Mouse (Mus musculus) MEL (cell line): Measurements from ENCODE around the gene Polr2c.
"Not testable (repeated sequence)": the region's sequence is repeated elsewhere in the genome, so short reads cannot be mapped to it uniquely, and the experiment has no call there.

ENCODE experiments used
- CTCF ChIP-seq, 3 experiments: IDR thresholded peaks in 2 of 3; conservative IDR thresholded peaks in 1 of 3; 2 replicates each; pipeline ENCODE4 v1.5.1; 2011 to 2012; ENCODE audit warnings: low read length in 3 of 3, low read depth in 2 of 3, mild to moderate bottlenecking in 2 of 3, improper control_type of control experiment in 1 of 3, inconsistent platforms in 1 of 3, mixed read lengths in 1 of 3, moderate library complexity in 1 of 3; ENCODE audit not compliant: control insufficient read depth in 1 of 3, insufficient read depth in 1 of 3, poor library complexity in 1 of 3, severe bottlenecking in 1 of 3
- RAD21 ChIP-seq: IDR thresholded peaks from 2 replicates; pipeline ENCODE4 v1.6.1; 2011; ENCODE audit warnings: mild to moderate bottlenecking, low read depth, low read length, improper control_type of control experiment

GRCm38 (mm10) chr8:94835751-94836150 lies 21.5 kb upstream of the Polr2c start:
- TF ChIP-seq CTCF (IDR thresholded peaks at IDR 0.05 in 2 of 3, conservative IDR thresholded peaks at IDR 0.05 in 1 of 3; ENCODE audit: control insufficient read depth in 1 of 3, insufficient read depth in 1 of 3, low read depth in 2 of 3, low read length in 3 of 3, poor library complexity in 1 of 3, severe bottlenecking in 1 of 3); RAD21: not testable (repeated sequence)
